Mouse (Mus musculus): ENCODE results near the gene Pdia5. TPM values are rescaled to one million over a fixed set of nuclear protein-coding genes. Genes with fewer than 3 reads are reported as not detected.
A peak's percentile ranks its signal among the peaks of the same experiment; 100 is the strongest.

The Pdia5 gene
- total RNA-seq, 4 experiments from 2014 or later = 16.0 to 27.1 (median 22.4) TPM

- peak; percentile 49 for DNase-seq
These were observed 133.2 kb downstream of the Pdia5 start for GRCm38 (mm10) chr16:35357449-35357848.

Small RNAs within 50 kb of the gene (microRNA-seq; reads per million reads assigned to microRNA genes)
- 0 reads per million in 2 experiments for gene Gm25548

Other genes with a start within 250 kb of the Pdia5 start
- 10 to 100 TPM; 30.5 to 38.8 (median 32.9) TPM for gene Sec22a, start 127.0 kb downstream of the Pdia5 start, total RNA-seq (2022)
- 10 to 100 TPM in 2 of 4 experiments, 1 to 10 TPM in 2; 1.1 to 33.5 (median 15.4) TPM for gene Sema5b, start 50.3 kb upstream of the Pdia5 start, total RNA-seq (2022)

All from adrenal gland, adult 8-10 months (tissue).